Mouse (Mus musculus) ES-Bruce4 (cell line): ENCODE results near the gene Ppm1h.

Source experiments
- CTCF ChIP-seq: IDR thresholded peaks from one replicate; pipeline ENCODE4 v1.8.1; 2011; ENCODE audit warnings: low read depth, low read length
- EP300 ChIP-seq: IDR thresholded peaks from 2 replicates; pipeline ENCODE4 v1.6.1; 2011; ENCODE audit warnings: low read depth, low read length; ENCODE audit not compliant: insufficient read depth
- POLR2A ChIP-seq: IDR thresholded peaks from one replicate; pipeline ENCODE4 v1.8.1; 2011; ENCODE audit warnings: low read length; ENCODE audit not compliant: insufficient read depth

GRCm38 (mm10) chr10:122909406-122910032, 231.0 kb downstream of the Ppm1h start:
- TF ChIP-seq CTCF (no peak), EP300 (no peak), POLR2A (no peak)
